Mouse (Mus musculus) ovary, postnatal 36 days (tissue): ENCODE data around the gene Dach1.

Experiments
- DNase-seq: peaks from one replicate; pipeline ENCODE4 v3.0.0; 2022; ENCODE audit warnings: low spot score, mixed read lengths

Dach1 gene

GRCm38 (mm10) chr14:98169421-98170076 lies at the start of gene Dach1:
Gene Dach1, minus strand, starts transcription at chr14:98169765.
- peak; percentile 43 for DNase-seq

- DNase-seq = no peak
Measured at GRCm38 (mm10) chr14:98200089-98200488, 30.5 kb upstream of the Dach1 start.

- DNase-seq = no peak
Measured at GRCm38 (mm10) chr14:98181545-98181944, 12.0 kb upstream of the Dach1 start.

GRCm38 (mm10) chr14:98173831-98174230 lies 4.3 kb upstream of the Dach1 start:
- DNase-seq = no peak

- DNase-seq = no peak
Measured at GRCm38 (mm10) chr14:98172394-98172905, 2.9 kb upstream of the Dach1 start.

GRCm38 (mm10) chr14:98171861-98172260 lies 2.3 kb upstream of the Dach1 start:
- DNase-seq = no peak

GRCm38 (mm10) chr14:98168908-98169401 lies 610 bp downstream of the Dach1 start:
- DNase-seq = peak; percentile 58

- DNase-seq = peak; percentile 64
Measured at GRCm38 (mm10) chr14:98168039-98168907, 1.3 kb downstream of the Dach1 start.

- DNase-seq = peak; percentile 69
Measured at GRCm38 (mm10) chr14:98167186-98168038, 2.2 kb downstream of the Dach1 start.

- DNase-seq = peak; percentile 4
Measured at GRCm38 (mm10) chr14:98166318-98166976, 3.1 kb downstream of the Dach1 start.

GRCm38 (mm10) chr14:98156753-98157152 lies 12.8 kb downstream of the Dach1 start:
- no peak for DNase-seq

GRCm38 (mm10) chr14:98155725-98156392 lies 13.7 kb downstream of the Dach1 start:
- no peak for DNase-seq

GRCm38 (mm10) chr14:98154832-98155422 lies 14.6 kb downstream of the Dach1 start:
- no peak for DNase-seq

GRCm38 (mm10) chr14:98141758-98142157 lies 27.8 kb downstream of the Dach1 start:
- DNase-seq = no peak

- no peak for DNase-seq
Measured at GRCm38 (mm10) chr14:98138873-98139665, 30.5 kb downstream of the Dach1 start.

GRCm38 (mm10) chr14:98134546-98134945 lies 35.0 kb downstream of the Dach1 start:
- DNase-seq = no peak

GRCm38 (mm10) chr14:98123032-98123431 lies 46.5 kb downstream of the Dach1 start:
- DNase-seq = no peak

GRCm38 (mm10) chr14:98116627-98117026 lies 52.9 kb downstream of the Dach1 start:
- DNase-seq = no peak

GRCm38 (mm10) chr14:98113106-98113505 lies 56.5 kb downstream of the Dach1 start:
- no peak for DNase-seq

GRCm38 (mm10) chr14:98109929-98110328 lies 59.6 kb downstream of the Dach1 start:
- no peak for DNase-seq
